In genomic region chr2:168871767-168872511, GRCm38 (mm10) we compare ENCODE assay signal across 10 mouse cellular contexts.
DNase-seq lines count a peak whose midpoint lies in the region; ATAC-seq and TF ChIP-seq lines count a peak whose summit lies in the region.
"Had no signal": no experiment of that assay in that cellular context is flagged by ENCODE, and none has a peak within 500 bp of the region (broad histone marks: within the 10 kb centered on the region; RNA-seq: fewer than 3 reads in every experiment).

No protein-coding gene starts in this region.

- no peak overlapping the region for H3K9ac ChIP-seq in hindbrain, embryonic 15.5 days
- H3K9ac ChIP-seq in midbrain, embryonic 14.5 days (replicated peaks; ENCODE audit: low read length), result no peak overlapping the region
- H3K9ac ChIP-seq: liver, embryonic 14.5 days had no signal

- 0 out of 2 replicates have a peak, but pooled peaks cover 6% of the 10 kb centered on the region for H3K27me3 ChIP-seq in hindbrain, embryonic 15.5 days
- no peaks in the 10 kb centered on the region for H3K27me3 ChIP-seq in midbrain, embryonic 14.5 days (ENCODE audit: control insufficient read depth, insufficient read depth, low read length)

- no peak for ATAC-seq in hindbrain, embryonic 15.5 days (ENCODE audit: low FRiP score, low read depth)
- ATAC-seq in midbrain, embryonic 14.5 days (ENCODE audit: low FRiP score, low TSS enrichment), result no peak

- no peak for DNase-seq in gastrocnemius, adult 2 months
- no peak for DNase-seq in gastrocnemius, postnatal 14 days
- DNase-seq in embryo, embryonic 11 days, result peak; percentile 72
- DNase-seq in midbrain, embryonic 14.5 days, result peak; percentile 41
- no peak for DNase-seq in thymus, postnatal 0 days (ENCODE audit: low spot score)
- no peak for DNase-seq in adrenal gland, adult 8-10 months
- DNase-seq in gastrocnemius, postnatal 36 days, result no peak

- H3K27ac ChIP-seq in gastrocnemius, adult 2 months, result no peak overlapping the region
- no peak overlapping the region for H3K27ac ChIP-seq in hindbrain, embryonic 15.5 days (replicated peaks)
- H3K27ac ChIP-seq in midbrain, embryonic 14.5 days (replicated peaks; ENCODE audit: low read depth, low read length), result no peak overlapping the region
- H3K27ac ChIP-seq: liver, embryonic 14.5 days had no signal

- 16% methylated on average over 22 of the region's 22 CpGs for WGBS in hindbrain, embryonic 15.5 days
- 17% methylated on average over 22 of the region's 22 CpGs for WGBS in midbrain, embryonic 14.5 days

- peak overlapping the region; percentile 38 for H3K4me2 ChIP-seq in hindbrain, embryonic 15.5 days
- peak overlapping the region; percentile 33 for H3K4me2 ChIP-seq in midbrain, embryonic 14.5 days (ENCODE audit: low read length)

- H3K9me3 ChIP-seq in hindbrain, embryonic 15.5 days, result no peaks in the 10 kb centered on the region
- no peaks in the 10 kb centered on the region for H3K9me3 ChIP-seq in midbrain, embryonic 14.5 days (ENCODE audit: control insufficient read depth, low read length)

- intact Hi-C loops in gastrocnemius, adult 2 months (cut with DNase I), result loop anchor here (5.0 kb wide), 1 partner anchor 180 kb away; no protein-coding TSS in a partner anchor
- intact Hi-C loops in gastrocnemius, postnatal 14 days (cut with DNase I; ENCODE audit: low total_unique reads), result loop anchor here (10.0 kb wide), 1 partner anchor 177 kb away; no protein-coding TSS in a partner anchor
- intact Hi-C loops in gastrocnemius, postnatal 36 days (cut with DNase I), result loop anchor here (5.0 kb wide), 1 partner anchor 180 kb away; no protein-coding TSS in a partner anchor

- H3K36me3 ChIP-seq in hindbrain, embryonic 15.5 days, result no peaks in the 10 kb centered on the region
- no peaks in the 10 kb centered on the region for H3K36me3 ChIP-seq in midbrain, embryonic 14.5 days (ENCODE audit: control insufficient read depth, insufficient read depth, low read length)

- TF ChIP-seq CTCF in gastrocnemius, adult 2 months (IDR thresholded peaks at IDR 0.05), result no peak

- H3K4me1 ChIP-seq in hindbrain, embryonic 15.5 days (replicated peaks), result peaks cover 12% of the 10 kb centered on the region
- peaks cover 3% of the 10 kb centered on the region; the same call in 1 of the 2 replicates for H3K4me1 ChIP-seq in midbrain, embryonic 14.5 days (ENCODE audit: control insufficient read depth, insufficient read depth, low read length)

- H3K4me3 ChIP-seq in gastrocnemius, adult 2 months, result 0 out of 2 replicates have a peak overlapping the region, but pooled peaks have one; percentile 5
- H3K4me3 ChIP-seq in hindbrain, embryonic 15.5 days, result no peak overlapping the region
- H3K4me3 ChIP-seq in midbrain, embryonic 14.5 days (replicated peaks; ENCODE audit: low read depth, low read length), result no peak overlapping the region
- H3K4me3 ChIP-seq: erythroblast, embryonic 14.5 days had no signal

Comparison
In these comparisons a context has a peak if more than half of its experiments do, and no peak if none do; other contexts are left out.
1. DNase-seq: peak in embryo, embryonic 11 days (single experiment) and midbrain, embryonic 14.5 days (single experiment); none in gastrocnemius, adult 2 months (single experiment), gastrocnemius, postnatal 14 days (single experiment), thymus, postnatal 0 days (single experiment), adrenal gland, adult 8-10 months (single experiment) and gastrocnemius, postnatal 36 days (0 of 2).